ENCODE assay signal across 9 mouse cellular contexts in genomic region chr4:132938181-132938941, GRCm38 (mm10). TPM values are rescaled to one million over a fixed set of nuclear protein-coding genes. Genes with fewer than 3 reads are reported as not detected.
DNase-seq lines count a peak whose midpoint lies in the region; ATAC-seq lines count a peak whose summit lies in the region.
"Had no signal": no experiment of that assay in that cellular context is flagged by ENCODE, and none has a peak within 500 bp of the region (broad histone marks: within the 10 kb centered on the region; RNA-seq: fewer than 3 reads in every experiment).

No protein-coding gene starts in this region.

- no peak for DNase-seq in heart, adult 8-10 months (ENCODE audit: low spot score)
- DNase-seq in embryonic facial prominence, embryonic 11.5 days (ENCODE audit: low spot score), result peak; percentile 68
- peak; percentile 14 to 16 for DNase-seq in heart, postnatal 14 days
- peak; percentile 50 to 61 for DNase-seq in layer of hippocampus, adult 18-20 months (ENCODE audit: low spot score in 2 of 2)
- DNase-seq in thymus, postnatal 4 days, result no peak

- H3K36me3 ChIP-seq in heart, embryonic 11.5 days (ENCODE audit: control insufficient read depth, insufficient read depth, low read length), result no peaks in the 10 kb centered on the region
- H3K36me3 ChIP-seq in embryonic facial prominence, embryonic 11.5 days (replicated peaks; ENCODE audit: control insufficient read depth, insufficient read depth, low read depth, low read length), result no peaks in the 10 kb centered on the region
- no peaks in the 10 kb centered on the region for H3K36me3 ChIP-seq in midbrain, embryonic 16.5 days (ENCODE audit: control insufficient read depth, insufficient read depth, low read length)

- H3K4me2 ChIP-seq in heart, embryonic 11.5 days, result peak overlapping the region; percentile 29; the same call in 1 of the 2 replicates
- H3K4me2 ChIP-seq in embryonic facial prominence, embryonic 11.5 days (ENCODE audit: low read depth, low read length), result peak overlapping the region; percentile 25; the same call in 1 of the 2 replicates
- peak overlapping the region; percentile 25 for H3K4me2 ChIP-seq in midbrain, embryonic 16.5 days (ENCODE audit: low read length)

- WGBS in heart, embryonic 11.5 days (ENCODE audit: insufficient replicate concordance), result 49% methylated on average over 12 of the region's 12 CpGs
- 29% methylated on average over 12 of the region's 12 CpGs for WGBS in embryonic facial prominence, embryonic 11.5 days
- 26% methylated on average over 11 of the region's 12 CpGs for WGBS in midbrain, embryonic 16.5 days

- no peak overlapping the region for H3K9ac ChIP-seq in heart, embryonic 11.5 days (ENCODE audit: low read depth, low read length)
- peak overlapping the region; percentile 37 for H3K9ac ChIP-seq in embryonic facial prominence, embryonic 11.5 days (replicated peaks; ENCODE audit: low read length)
- H3K9ac ChIP-seq in midbrain, embryonic 16.5 days (ENCODE audit: low read depth, low read length), result no peak overlapping the region

- no peaks in the 10 kb centered on the region for H3K4me1 ChIP-seq in heart, embryonic 11.5 days (ENCODE audit: control insufficient read depth, insufficient read depth, low read length)
- no peaks in the 10 kb centered on the region; the same call in 1 of the 2 replicates for H3K4me1 ChIP-seq in embryonic facial prominence, embryonic 11.5 days (ENCODE audit: control insufficient read depth, insufficient read depth, low read length)
- H3K4me1 ChIP-seq in midbrain, embryonic 16.5 days (ENCODE audit: control insufficient read depth, insufficient read depth, low read length), result peaks cover 14% of the 10 kb centered on the region; the same call in 1 of the 2 replicates

- intact Hi-C loops in heart, postnatal 14 days (cut with DNase I), result no loop called here

- H3K27me3 ChIP-seq in heart, embryonic 11.5 days (ENCODE audit: control insufficient read depth, insufficient read depth, low read length), result 0 out of 2 replicates have a peak, but pooled peaks cover 4% of the 10 kb centered on the region
- no peaks in the 10 kb centered on the region; the same call in 1 of the 2 replicates for H3K27me3 ChIP-seq in embryonic facial prominence, embryonic 11.5 days (ENCODE audit: control insufficient read depth, insufficient read depth, low read length)
- H3K27me3 ChIP-seq in midbrain, embryonic 16.5 days (ENCODE audit: control insufficient read depth, insufficient read depth, low read depth, low read length), result no peaks in the 10 kb centered on the region

- ATAC-seq in heart, embryonic 11.5 days (replicated peaks; ENCODE audit: insufficient number of reproducible peaks, low FRiP score, low TSS enrichment), result no peak
- ATAC-seq in embryonic facial prominence, embryonic 11.5 days (replicated peaks; ENCODE audit: insufficient number of reproducible peaks, low FRiP score, low TSS enrichment, low read depth), result peak; percentile 60; the same call in 1 of the 2 replicates
- peak; percentile 81 for ATAC-seq in midbrain, embryonic 16.5 days
- ATAC-seq in erythroblast, adult 5-6 weeks (replicated peaks; ENCODE audit: low FRiP score, poor library complexity, severe bottlenecking), result no peak

- H3K9me3 ChIP-seq in heart, embryonic 11.5 days (replicated peaks; ENCODE audit: control insufficient read depth, low read length), result no peaks in the 10 kb centered on the region
- H3K9me3 ChIP-seq in embryonic facial prominence, embryonic 11.5 days (replicated peaks; ENCODE audit: control insufficient read depth, low read length), result no peaks in the 10 kb centered on the region
- no peaks in the 10 kb centered on the region for H3K9me3 ChIP-seq in midbrain, embryonic 16.5 days (replicated peaks; ENCODE audit: control insufficient read depth, low read length, poor library complexity, severe bottlenecking)

- no peak overlapping the region for H3K4me3 ChIP-seq in heart, embryonic 11.5 days (ENCODE audit: low read depth, low read length)
- no peak overlapping the region for H3K4me3 ChIP-seq in embryonic facial prominence, embryonic 11.5 days (ENCODE audit: low read depth, low read length)
- no peak overlapping the region for H3K4me3 ChIP-seq in midbrain, embryonic 16.5 days (ENCODE audit: low read depth, low read length)
- H3K4me3 ChIP-seq: heart, adult 2 months had no signal

- H3K27ac ChIP-seq in heart, embryonic 11.5 days (ENCODE audit: low read depth, low read length), result peak overlapping the region; percentile 79
- peak overlapping the region; percentile 75 for H3K27ac ChIP-seq in embryonic facial prominence, embryonic 11.5 days (replicated peaks; ENCODE audit: low read depth, low read length)
- peak overlapping the region; percentile 78 for H3K27ac ChIP-seq in midbrain, embryonic 16.5 days (ENCODE audit: low read length)
- H3K27ac ChIP-seq: heart, adult 2 months had no signal

RNA-seq across cellular contexts. Expression of gene Fam76a, which starts 16.0 kb away (rescaled TPM):
- polyA plus RNA-seq in heart, embryonic 11.5 days (2014; fragmentation: Nextera tagmentation; extraction: Ambion mirVana), result 31.2 and 33.4 TPM in 2 replicates
- total RNA-seq in heart, adult 8-10 months (2022), result 10 to 100 TPM; 35.4 to 43.7 (median 39.9) TPM
- 26.3 and 36.6 TPM in 2 replicates for polyA plus RNA-seq in embryonic facial prominence, embryonic 11.5 days (2014; fragmentation: Nextera tagmentation; extraction: Ambion mirVana)
- 10 to 100 TPM; 33.2 to 40.1 TPM for total RNA-seq in heart, postnatal 14 days (2021)
- 10 to 100 TPM; 53.1 to 60.5 TPM for total RNA-seq in layer of hippocampus, adult 18-20 months (2021)
- 41.8 and 42.7 TPM in 2 replicates for polyA plus RNA-seq in midbrain, embryonic 16.5 days (2015; fragmentation: Nextera tagmentation; extraction: Ambion mirVana)
- total RNA-seq in erythroblast, adult 5-6 weeks (2015; ENCODE audit: low replicate concordance), result 26.5 and 39.9 TPM in 2 replicates
- 47.6 and 53.9 TPM in 2 replicates for total RNA-seq in erythroblast, adult 5-6 weeks (2017; ENCODE audit: low replicate concordance)

RNA-seq across cellular contexts. Expression of gene Fgr, which starts 35.5 kb away (rescaled TPM):
- polyA plus RNA-seq in heart, embryonic 11.5 days (2014; fragmentation: Nextera tagmentation; extraction: Ambion mirVana), result 0.40 and 0.63 TPM in 2 replicates
- total RNA-seq in heart, adult 8-10 months (2022), result 1 to 10 TPM in 1 of 4 experiments, under 1 TPM in 3; 0.14 to 2.5 (median 0.49) TPM
- polyA plus RNA-seq in embryonic facial prominence, embryonic 11.5 days (2014; fragmentation: Nextera tagmentation; extraction: Ambion mirVana), result 0.08 and 0.20 TPM in 2 replicates
- under 1 TPM; 0.43 to 0.49 TPM for total RNA-seq in heart, postnatal 14 days (2021)
- total RNA-seq in layer of hippocampus, adult 18-20 months (2021), result under 1 TPM; 0.13 to 0.35 TPM
- polyA plus RNA-seq in midbrain, embryonic 16.5 days (2015; fragmentation: Nextera tagmentation; extraction: Ambion mirVana), result 0.05 TPM in 1 of 2 replicates, not detected in the other
- 12.1 and 21.5 TPM in 2 replicates for total RNA-seq in erythroblast, adult 5-6 weeks (2015; ENCODE audit: low replicate concordance)
- 13.4 and 18.7 TPM in 2 replicates for total RNA-seq in erythroblast, adult 5-6 weeks (2017; ENCODE audit: low replicate concordance)

RNA-seq across cellular contexts. Expression of gene Stx12, which starts 54.1 kb away (rescaled TPM):
- polyA plus RNA-seq in heart, embryonic 11.5 days (2014; fragmentation: Nextera tagmentation; extraction: Ambion mirVana), result 66.8 and 67.5 TPM in 2 replicates
- total RNA-seq in heart, adult 8-10 months (2022), result 10 to 100 TPM; 33.9 to 34.3 (median 34.1) TPM
- 82.1 and 84.8 TPM in 2 replicates for polyA plus RNA-seq in embryonic facial prominence, embryonic 11.5 days (2014; fragmentation: Nextera tagmentation; extraction: Ambion mirVana)
- 10 to 100 TPM; 35.8 to 38.3 TPM for total RNA-seq in heart, postnatal 14 days (2021)
- 100 to 1,000 TPM; 109 to 111 TPM for total RNA-seq in layer of hippocampus, adult 18-20 months (2021)
- 174 and 177 TPM in 2 replicates for polyA plus RNA-seq in midbrain, embryonic 16.5 days (2015; fragmentation: Nextera tagmentation; extraction: Ambion mirVana)
- total RNA-seq in erythroblast, adult 5-6 weeks (2015; ENCODE audit: low replicate concordance), result 18.0 and 23.1 TPM in 2 replicates
- 20.8 and 28.8 TPM in 2 replicates for total RNA-seq in erythroblast, adult 5-6 weeks (2017; ENCODE audit: low replicate concordance)

Comparison
In these comparisons a context has a peak if more than half of its experiments do, and no peak if none do; other contexts are left out.
1. DNase-seq: peak in embryonic facial prominence, embryonic 11.5 days (single experiment), heart, postnatal 14 days (2 of 2) and layer of hippocampus, adult 18-20 months (2 of 2); none in heart, adult 8-10 months (single experiment) and thymus, postnatal 4 days (single experiment).
2. ATAC-seq: peak in embryonic facial prominence, embryonic 11.5 days (single experiment) and midbrain, embryonic 16.5 days (single experiment); none in heart, embryonic 11.5 days (single experiment) and erythroblast, adult 5-6 weeks (single experiment).
3. Peak in every context shown above with its lines, with median percentiles within 50 percentile points of each other: H3K27ac ChIP-seq and H3K4me2 ChIP-seq.